Mouse (Mus musculus): ENCODE measurements around the gene Tmem45a2. TPM values are rescaled to one million over a fixed set of nuclear protein-coding genes. Genes with fewer than 3 reads are reported as not detected.

Tmem45a2 gene
- not detected in 2 replicates for polyA plus RNA-seq (2012; rRNA removed)

GRCm38 (mm10) chr16:57071132-57071639, at the start of gene Tmem45a2:
Gene Tmem45a2 (minus strand): TSS chr16:57071372.

Other genes starting within 250 kb of the Tmem45a2 start
- 3.4 and 4.2 TPM in 2 replicates for gene Tmem45a, start 185.2 kb downstream of the Tmem45a2 start, polyA plus RNA-seq (2012; rRNA removed)
- not detected in 2 replicates for gene Lnp1, start 143.3 kb downstream of the Tmem45a2 start, polyA plus RNA-seq (2012; rRNA removed)
- gene Tomm70a, start 50.3 kb upstream of the Tmem45a2 start, polyA plus RNA-seq (2012; rRNA removed) = 14.3 and 19.0 TPM in 2 replicates
- gene Nit2, start 96.0 kb upstream of the Tmem45a2 start, polyA plus RNA-seq (2012; rRNA removed) = 28.0 and 28.7 TPM in 2 replicates
- 12.4 and 16.2 TPM in 2 replicates for gene Tbc1d23, start 160.1 kb upstream of the Tmem45a2 start, polyA plus RNA-seq (2012; rRNA removed)
- gene Tmem30c, start 221.5 kb upstream of the Tmem45a2 start, polyA plus RNA-seq (2012; rRNA removed) = not detected in 2 replicates

All from ovary, adult 2 months (tissue).